Mouse (Mus musculus) right cerebral cortex, adult 2 months (tissue): Measurements from ENCODE around the gene Tcfl5.
A peak's percentile ranks its signal among the peaks of the same experiment; 100 is the strongest.

ENCODE experiments used
- DNase-seq, 2 experiments: peaks; one replicate each; pipeline ENCODE4 v3.0.0; 2021 to 2022; ENCODE audit warnings: low spot score in 2 of 2

Tcfl5 gene

DNA sequence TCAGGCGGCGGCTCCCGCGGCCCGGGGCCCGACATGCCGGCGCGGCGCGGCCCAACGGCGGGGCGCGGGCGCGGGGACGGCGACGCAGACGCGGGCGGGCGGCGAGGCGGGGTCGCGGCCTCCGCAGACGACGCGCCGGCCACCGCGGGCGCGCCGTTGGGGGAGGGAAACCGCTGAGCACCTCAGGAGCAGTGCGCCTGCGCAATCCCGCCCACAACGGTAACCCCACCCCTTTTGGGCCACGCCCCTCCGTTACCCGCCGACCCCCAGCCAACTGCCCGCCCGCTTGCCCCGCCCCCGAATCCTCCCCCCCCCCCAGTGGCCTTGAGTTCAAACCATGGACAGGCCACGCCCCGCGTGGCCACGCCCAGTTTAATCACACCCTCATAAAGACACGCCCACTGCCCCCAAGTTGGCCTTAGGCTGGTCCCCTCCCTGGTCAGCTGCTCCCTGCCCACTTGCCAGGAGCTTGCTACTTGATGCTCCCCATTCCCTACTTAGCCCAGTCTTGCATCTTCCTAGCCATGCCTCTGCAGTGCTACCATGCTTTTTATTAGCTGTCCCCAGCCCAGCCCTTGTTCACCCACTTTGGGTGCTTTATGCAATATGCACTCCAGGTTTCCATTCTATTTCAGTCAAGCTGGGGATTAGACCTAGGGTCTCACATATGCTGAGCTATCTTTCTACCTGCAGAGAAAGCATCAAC, at the start of gene Tcfl5:
TSS of gene Tcfl5 (minus strand) at position 154 of the 706 bp plus-strand sequence.
- no peak for DNase-seq

DNA sequence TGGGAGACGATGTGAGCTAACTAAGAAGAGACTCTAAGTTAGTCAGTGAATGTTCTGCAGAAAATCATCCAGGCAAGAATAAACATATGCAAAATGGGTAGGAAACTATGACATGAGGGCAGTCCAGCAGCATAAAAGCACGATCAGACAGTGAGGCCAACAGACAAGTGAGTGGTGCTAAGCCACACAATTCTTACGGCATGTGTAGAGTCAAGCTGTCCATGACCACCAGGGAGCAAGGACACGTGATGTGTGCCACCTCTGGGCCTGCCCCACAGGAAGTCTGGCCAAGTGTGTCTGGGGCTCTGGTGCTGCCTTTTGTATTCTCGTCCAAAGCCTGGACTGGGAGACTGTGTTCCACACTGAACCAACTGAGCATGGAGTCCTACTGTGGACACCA, 47.3 kb upstream of the Tcfl5 start:
- DNase-seq = no peak

DNA sequence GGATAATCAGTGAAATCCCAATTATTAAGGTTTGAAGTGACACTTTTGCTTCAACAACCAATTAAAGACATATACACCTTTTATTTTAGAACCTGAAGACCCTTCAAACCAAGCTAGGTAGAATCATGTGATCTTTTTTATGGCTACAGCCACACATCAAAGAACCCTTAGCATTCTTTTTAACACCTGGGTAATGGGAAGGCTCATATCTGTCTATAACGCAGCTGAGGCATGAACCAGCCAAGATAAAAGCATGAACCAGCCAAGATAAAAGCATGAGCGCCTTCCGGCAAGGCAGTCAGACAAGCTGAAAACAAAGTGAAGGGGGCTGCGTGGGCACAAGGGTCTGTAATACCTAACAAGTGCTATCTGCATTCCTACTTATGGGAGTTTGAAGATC, 41.5 kb upstream of the Tcfl5 start:
- DNase-seq = no peak

DNA sequence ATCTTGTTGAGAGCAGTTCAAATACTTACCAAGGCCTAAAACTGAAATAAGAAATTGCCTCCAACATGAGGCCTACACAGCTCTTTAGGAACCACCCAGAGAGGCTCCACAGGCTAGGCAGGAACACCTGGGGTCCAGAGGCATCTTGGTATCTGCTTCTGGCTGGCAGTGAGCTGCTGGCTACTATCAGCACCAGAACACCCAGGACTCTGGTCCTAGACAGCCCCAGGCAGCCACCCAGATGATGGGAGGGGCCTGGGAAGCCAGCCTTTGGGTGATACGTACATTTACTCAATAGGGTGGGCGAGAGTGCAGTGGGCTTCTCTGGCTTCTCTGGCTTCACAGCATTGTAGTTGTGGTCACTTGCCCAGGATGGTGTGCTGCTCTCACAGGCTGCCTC, 41.0 kb upstream of the Tcfl5 start:
- no peak for DNase-seq

DNA sequence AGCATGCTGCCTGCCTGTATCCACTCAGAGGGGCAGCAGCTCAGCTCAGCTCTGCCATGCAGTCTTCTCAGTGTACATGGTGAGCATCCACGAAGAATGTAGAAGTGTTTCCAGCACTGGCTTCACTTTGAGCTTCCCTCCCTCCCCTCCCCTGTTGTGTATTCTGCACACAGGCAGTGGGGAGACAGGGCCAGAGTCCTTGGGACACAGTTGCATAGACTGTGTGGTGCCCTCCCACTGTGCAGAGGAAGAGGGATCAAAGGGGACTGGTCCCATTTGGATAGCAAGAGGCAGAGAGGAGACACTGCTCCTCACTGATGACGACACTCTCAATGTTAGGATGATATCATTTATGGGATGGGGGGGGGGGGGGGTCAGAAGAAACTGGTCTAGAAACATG, 38.7 kb upstream of the Tcfl5 start:
- DNase-seq = no peak

DNA sequence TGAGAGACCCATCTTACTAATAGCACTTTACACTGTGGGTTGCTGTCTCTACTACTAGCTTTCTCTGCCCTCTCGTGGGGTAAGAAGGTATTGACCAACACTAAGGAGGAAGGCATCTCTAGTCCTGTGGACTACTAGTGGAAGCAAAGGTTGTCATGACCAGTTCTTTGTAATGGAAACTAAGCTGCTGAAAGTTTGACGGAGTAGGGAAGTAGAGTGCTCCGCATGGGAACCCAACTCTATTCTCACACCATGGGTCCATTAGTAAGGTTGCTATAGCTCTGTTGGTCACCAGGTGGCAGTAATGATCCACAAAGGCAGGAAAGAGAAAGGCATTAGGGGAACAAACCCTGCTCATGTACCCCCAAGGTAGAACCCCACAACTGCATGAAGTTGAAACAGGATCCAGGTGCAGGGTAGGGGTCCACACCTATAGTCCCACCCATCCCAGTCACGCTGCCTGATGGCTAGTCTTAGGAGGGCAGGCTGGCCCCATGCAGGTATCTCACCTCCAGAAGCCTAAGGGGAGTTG, 36.2 kb upstream of the Tcfl5 start:
- DNase-seq = peak; percentile 80 to 82

DNA sequence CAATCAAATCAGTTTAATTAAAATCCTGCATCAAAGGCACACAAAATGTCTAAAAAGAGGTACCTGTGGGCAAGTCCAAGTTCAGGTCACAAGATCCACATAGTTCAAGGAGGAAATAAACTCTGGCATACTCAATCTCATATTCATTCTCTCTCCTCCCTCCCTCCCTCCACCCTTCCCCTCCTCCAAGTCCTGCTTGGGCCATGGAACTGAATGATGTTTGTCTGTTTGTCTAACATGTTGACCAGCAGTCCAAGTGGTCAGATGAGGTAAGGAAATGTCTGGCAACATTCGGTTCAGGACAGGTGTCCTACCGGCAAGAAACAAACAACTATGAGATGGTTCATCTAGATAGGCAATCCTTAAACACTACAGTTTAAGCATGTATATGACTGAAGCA, 34.2 kb upstream of the Tcfl5 start:
- no peak for DNase-seq

DNA sequence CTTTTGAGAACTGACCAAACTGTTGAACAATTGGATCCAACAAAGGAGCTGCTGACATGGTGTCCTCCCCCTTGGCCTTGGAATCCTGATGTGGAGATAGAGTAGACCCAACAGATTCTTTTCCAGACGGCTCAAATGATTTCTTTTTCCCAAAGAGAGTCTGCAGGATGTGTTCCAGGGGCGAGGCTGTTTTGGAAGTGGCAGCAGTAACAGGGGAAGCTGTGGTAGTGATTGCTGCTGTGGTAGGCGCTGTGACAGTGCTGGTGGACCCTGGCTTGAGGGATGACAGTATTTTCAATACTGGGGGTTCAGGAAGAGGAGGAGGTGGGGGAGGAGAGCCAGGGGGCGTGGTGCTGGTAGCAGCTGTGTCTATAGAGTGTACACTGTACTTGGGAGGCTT, 19.5 kb upstream of the Tcfl5 start:
- DNase-seq = no peak

DNA sequence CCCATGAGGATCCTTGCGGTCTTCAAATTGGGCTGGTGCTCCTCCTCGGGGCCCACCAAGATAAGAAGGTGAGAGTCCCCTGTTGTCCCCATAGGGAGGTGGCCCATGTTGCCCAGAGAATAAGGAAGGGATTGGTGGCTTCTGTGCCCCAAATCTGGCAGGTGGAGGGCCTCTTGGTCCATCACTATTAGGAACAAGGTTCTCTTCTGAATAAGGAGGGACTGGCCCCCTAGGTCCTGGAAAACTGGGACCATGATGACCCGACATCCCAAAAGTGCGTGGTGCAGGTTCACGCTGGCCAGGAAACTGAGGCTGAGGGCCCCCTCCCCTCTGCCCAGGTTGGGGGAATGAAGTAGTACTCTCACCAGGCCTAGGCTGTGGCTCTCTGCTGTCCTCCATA, 18.0 kb upstream of the Tcfl5 start:
- no peak for DNase-seq

DNA sequence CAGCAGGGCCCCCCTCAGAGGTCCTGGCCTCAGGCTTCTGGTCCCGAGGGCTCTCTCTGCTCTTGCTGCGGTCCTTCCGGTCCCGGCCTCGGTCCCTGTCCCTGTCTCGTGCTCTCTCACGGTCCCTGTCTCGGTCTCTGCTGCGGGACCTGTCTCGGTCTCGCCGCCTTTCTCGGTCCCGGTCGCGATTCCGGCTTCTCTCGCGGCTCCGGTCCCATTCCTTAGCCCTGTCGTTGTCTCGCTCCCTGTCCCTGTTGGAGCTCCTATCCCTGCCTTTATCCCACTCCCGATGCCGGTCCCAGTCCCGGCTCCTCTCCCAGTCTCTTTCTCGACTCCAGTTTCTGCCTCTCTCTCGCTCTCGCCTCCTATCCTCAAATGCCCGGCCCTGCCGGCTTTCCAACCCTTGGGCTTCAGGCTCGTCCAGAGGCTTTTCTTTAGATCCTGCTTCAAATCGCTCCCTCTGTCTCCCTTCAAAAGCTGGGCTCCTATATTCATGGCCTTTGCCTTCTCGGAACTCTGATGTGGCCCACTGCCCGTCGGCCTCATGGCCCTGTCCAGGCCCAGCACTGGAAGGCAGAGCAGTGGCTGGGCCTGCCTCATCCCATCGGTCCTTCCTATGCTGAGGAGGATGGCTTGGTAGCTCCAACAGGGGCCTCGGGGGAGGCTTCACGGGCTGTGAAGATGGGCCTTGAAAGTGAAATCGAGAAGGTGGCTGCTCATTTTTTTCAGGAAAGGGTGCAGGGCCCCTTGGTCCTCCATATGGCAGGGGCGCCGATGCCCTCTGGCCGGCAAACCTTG, 17.0 kb upstream of the Tcfl5 start:
- no peak for DNase-seq

DNA sequence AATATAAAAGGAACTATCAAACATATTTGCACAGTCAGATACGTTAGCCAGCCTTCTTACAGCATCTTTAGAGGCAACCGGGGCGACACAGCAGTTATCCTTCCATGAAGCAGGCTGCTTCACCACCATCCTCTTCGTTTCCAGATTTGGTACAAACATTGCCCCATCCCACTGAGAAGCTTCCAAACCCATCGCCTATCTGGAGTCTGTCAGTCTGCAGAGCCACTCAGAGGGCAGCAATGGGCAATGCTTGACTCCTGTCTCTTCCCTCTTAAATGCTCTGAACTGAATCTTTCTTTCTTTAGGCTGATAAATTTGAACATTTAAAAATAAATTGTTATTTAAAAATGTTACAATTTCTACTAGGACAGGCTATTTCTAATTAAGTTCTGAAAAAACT, 15.9 kb upstream of the Tcfl5 start:
- DNase-seq = no peak

DNA sequence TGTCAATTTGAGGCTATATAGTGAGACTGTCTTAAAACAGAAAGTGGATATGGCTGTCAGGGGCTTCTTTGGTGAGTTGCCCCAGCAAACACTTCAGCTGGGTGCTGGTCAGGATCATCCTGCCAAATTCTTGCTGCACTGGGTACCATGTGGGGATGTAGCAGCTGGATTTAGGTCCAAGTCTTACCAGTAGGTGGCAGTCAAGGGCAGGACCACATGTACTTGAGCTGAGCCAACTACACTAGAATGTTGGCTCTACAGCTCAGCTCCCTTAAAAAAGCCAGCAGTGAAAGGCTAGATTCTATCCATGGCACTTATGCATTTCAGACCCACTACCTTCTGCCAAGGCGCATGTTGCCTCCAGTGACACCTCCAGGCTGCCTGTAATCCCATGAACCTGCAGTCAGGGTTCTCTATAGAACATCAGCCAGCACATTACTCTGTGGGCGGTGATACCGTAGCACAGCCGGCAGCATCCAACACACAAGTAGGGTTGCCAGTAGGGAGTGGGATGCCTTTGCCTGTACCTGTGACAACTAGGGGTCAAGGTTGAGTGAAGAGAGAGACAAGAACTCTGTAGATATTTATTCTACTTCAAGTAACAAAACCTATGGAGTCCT, 15.0 kb upstream of the Tcfl5 start:
- peak; percentile 75 to 78 for DNase-seq

DNA sequence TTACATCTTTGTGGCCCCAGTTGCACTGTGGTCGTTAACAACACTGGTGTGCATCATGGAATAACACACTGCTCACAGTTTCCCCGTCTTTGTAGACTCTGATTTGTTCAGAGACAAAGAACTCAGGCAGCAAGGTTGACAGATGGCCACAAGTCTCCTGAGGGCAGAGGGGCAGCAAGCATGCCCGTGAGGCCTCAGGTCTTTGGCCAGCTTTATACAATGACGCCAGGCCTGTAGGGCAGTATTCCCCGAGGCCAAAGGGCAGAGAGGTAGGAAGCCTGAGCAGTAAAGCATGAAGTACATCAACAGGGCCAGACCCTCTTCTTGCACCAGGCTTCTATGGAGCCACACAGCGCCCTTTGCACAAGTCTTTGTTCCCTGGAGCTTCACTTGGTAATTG, 12.6 kb upstream of the Tcfl5 start:
- no peak for DNase-seq

DNA sequence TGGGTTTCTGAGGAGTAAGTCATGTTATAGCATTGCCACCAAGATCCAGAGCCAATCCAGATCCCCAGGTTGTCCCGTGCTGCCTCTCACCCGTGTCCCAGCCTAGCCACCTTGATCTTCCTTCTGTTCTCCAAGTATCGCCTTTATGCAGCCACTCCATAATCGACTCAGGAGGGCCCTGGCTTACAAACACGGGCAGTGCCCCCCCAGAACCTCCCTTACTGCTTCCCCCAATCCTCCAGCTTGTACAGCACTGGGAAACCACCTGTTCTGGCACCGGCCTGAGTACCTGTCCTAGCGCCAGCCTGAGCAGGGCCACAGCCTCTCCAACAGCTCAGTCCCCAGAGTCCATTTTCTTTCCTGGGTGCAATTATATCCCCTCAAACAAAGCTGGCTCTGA, 12.2 kb upstream of the Tcfl5 start:
- DNase-seq = no peak

DNA sequence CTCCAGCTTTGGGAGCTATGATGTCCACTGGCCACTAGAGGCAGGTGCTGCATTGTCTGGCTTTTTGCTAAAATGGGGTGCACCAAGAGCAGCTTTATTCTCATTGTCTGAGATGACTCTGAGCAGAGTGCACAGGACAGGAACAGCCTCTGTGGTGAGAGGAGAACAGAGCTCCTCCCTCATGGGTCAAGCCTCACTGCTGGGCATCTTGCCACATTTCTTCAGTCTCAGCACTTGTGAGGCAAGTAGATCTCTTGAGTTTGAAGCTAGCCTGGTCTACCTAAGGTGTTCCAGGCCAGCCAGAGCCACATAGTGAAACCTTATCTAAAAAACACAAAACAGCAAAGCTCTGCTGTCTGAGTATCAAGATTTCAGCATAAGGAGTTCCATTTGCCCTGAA, 4.3 kb upstream of the Tcfl5 start:
- DNase-seq = no peak

DNA sequence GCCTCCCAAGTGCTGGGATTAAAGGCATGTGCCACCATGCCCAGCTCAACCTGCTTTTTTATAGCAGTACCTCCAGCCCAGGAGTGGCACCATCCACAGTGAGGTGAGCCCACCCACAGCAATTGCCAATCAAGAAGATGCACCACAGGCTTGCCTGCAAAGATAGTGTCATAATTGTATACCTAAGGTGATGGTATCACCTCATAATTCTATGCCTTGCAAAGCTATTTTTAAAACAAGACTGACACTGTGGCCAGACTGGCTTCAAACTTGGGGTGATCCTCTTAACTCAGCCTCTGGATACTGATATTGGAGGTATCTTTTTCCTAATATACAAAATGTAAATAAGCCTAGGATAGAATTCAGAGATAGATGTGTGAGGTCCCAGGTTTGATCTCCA, 1.1 kb upstream of the Tcfl5 start:
- DNase-seq = no peak

DNA sequence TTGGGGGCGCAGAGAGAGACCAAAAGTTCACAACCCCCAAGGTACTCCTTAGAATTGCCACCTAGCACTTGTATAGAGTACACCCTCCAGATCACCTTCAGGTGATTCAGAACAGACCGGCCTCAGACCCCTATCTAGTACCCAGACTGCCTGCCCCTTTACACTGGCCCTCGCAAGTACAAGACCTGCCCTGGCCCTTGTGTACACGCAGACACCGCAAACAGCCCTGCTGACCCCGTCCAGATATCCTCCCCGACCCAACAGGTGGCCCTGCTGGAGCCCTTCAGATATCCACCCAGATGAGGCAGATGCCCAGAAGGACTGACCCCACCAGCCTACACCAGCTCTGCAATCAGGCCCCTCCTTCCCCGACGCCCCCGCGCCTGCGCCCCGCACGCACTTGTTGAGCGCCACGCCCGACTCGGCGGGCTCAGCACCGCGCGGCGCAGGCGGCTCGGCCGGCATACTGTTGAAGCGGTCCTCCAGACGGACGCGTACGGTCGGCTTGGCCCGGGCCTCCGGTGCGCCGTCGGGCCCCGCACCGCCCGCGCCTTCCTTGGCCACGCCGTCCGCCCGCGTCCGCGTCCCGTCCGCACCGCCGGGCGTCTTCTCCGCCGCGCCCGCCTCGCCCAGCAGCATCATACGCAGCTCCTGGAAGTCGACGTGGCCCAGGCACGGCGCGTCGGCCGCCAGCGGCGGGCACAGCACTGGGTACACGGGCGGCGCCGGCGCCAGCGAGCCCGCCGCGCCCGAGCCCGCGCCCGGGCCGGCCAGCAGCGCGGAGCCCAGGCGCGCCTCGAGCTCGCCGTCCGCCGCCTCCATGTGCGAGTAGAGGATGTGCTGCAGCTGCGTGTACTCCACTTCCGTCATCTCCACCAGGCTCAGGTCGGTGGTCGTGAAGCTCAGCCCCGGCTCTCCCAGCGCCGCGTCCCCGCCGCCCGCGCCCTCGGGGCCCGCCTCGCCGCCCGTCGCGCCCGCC, 643 bp downstream of the Tcfl5 start:
- DNase-seq = no peak

DNA sequence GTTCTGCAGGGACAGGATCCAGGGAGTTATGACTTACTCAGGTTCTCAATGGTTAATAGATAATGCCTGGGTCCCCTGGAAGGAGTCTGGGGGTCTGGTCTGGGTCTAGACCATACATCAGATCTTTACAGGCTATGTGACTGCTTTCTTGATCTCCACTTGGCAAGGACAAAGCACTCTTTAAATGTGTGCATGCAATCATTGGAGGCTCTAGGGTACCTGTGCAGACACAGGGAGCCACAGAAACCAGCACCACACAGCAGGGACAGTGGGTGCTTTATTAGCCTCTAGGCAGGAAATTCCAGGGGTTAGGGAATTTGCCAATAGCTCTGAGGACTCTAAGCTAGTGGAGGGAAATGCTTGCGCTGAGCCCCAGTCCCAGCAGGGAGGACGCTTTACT, 30.6 kb downstream of the Tcfl5 start:
- no peak for DNase-seq

DNA sequence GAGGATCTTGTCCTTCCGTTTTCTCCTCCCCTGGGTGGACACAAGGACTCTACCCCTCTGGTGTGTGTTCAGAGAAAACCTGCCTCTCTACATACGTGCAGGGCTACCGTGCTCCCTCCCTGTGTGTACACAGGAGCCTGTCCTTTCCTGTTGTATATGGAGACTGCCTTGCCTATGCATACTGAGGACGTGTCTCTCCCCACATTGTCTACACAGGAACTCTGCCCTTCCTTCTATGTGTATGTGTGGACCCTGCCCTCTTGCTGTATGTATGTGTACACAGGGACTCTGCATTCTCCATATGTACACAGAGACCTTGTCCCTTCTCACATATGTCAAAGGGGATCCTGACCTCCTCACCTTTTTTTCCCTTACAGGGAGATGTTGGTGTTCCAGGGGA, 32.2 kb downstream of the Tcfl5 start:
- DNase-seq = no peak

DNA sequence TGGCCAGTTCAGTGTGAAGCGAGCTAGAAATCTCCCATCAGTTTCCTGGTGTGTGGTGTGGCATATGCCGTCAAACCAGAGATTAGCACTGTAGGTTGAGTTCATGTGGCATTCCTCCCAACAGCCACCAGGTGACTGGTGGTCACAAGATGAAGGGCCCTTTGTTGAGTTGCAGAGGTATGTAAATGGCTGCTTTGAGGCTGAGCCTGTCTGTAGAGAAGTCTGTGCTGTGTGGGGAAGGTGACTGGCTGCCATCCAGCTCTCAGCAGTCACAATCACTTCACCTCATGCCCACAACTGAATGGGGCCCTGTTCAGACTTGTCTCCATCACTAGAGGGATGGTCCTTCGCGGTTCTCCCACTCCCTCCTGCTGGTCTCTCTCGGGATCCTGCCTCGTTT, 37.7 kb downstream of the Tcfl5 start:
- DNase-seq = no peak

DNA sequence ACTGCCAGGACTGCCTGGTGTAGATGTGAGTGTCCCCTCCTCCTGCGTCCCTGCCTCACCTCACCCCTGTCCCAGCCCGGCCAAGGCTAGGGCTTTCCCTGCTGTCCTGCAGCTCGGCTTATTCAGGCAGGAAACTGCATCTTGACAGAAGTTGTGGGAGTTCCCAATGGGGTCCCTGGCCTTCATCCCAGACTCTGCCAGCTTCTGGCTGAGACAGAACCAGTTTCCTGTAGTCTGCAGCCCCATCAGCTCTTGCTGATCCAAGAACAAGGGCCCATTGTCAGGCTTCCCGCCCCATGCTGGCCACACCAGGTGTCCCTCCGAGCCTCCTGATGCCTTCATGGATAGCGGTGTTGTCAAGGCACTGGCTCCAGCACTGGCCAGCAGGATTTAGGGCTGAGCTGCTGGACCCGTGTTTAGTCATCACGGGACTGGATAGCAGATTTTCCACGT, 41.9 kb downstream of the Tcfl5 start:
- no peak for DNase-seq
